Mouse (Mus musculus) spleen, adult 2 months (tissue): ENCODE data around the gene Btbd6.

Source experiments
- CTCF ChIP-seq: fragments of 200-500 bp; IDR thresholded peaks from 2 replicates; pipeline ENCODE4 v1.5.1; 2011; ENCODE audit warnings: mild to moderate bottlenecking, inconsistent platforms; ENCODE audit not compliant: insufficient read depth, insufficient read length, insufficient replicate concordance; ENCODE audit errors: extremely low read depth
- POLR2A ChIP-seq: fragments of 200-500 bp; IDR thresholded peaks from 2 replicates; pipeline ENCODE4 v1.6.1; 2011; ENCODE audit warnings: low read depth, low read length, inconsistent platforms

GRCm38 (mm10) chr12:112928401-112929241, 47.7 kb upstream of the Btbd6 start:
- no peak for TF ChIP-seq CTCF
- no peak for TF ChIP-seq POLR2A
